Mouse (Mus musculus) kidney, postnatal 14 days (tissue): ENCODE results near the gene Xrcc6.

Experiments
- DNase-seq: peaks from one replicate; pipeline ENCODE4 v3.0.0; 2022; ENCODE audit warnings: mixed read lengths

Gene Xrcc6

DNA sequence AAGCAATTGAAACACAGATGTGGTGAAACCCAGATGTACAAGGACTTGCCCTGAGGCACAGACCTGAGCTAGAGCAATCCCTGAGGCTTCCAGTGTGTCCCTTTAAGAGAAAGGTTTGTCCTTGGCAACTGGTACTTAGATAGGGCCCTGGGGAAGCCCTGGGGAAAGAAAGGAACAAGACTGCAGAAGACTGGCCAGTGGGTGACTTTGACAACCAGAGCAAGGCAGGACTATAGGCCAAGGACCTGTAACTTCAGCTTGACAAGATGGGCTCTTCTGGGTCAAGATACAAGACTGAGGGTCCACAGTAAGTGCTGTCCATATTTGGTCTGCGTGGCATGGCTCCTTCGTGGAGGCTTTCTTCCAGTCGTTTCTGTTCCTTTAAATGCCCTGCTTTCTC, at the start of gene Xrcc6:
TSS of gene Xrcc6 (plus strand) at position 190 of the 400 bp plus-strand sequence.
- no peak for DNase-seq

DNA sequence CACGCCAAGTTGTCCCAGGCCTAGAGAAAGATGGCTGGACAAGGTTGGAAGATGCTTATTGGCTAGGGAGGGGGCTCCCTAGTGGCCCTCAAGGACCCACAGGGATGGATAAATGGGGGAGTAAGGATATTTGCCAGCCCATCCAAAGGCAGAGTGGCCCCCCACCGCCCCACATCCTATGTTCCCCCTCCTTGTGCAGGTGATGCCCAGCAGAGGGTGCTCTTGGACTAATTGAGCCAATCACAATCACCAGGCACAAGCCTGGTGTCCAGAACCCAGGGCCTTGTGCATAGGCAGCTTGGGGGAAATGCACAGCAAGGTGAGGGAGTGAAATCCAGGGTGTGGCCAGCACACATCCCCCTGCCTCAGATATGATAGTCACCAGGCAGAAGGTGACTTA, 49.4 kb upstream of the Xrcc6 start:
- DNase-seq: no peak

DNA sequence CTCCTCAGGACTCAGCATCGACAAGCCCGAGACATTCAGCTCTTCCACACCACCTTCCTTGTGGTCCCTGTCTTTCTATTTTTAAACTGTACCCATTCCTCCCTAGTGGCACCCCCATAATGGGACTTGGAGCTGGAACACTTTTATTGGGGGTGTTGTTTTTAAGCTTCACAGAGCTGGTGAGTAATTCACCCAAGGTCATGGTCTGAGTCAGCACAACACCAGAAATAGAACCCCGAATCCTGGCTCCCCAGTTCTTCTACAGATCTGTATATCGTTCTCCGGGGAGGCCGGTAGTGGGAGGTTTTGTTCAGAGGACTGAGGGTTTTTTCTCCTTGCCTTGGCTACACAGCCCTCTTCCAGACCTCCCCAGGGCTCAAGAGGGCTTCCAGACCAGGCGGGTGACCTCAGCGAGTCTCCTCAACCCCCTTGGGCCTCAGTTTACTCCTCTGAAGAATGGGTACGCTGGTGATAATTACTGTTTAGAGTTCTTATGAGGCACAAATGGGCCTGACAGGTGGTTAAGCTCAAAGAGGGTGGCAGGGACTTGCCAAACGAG, 48.4 kb upstream of the Xrcc6 start:
- no peak for DNase-seq

- no peak for DNase-seq
Observed at GRCm38 (mm10) chr15:81939774-81940173, 47.9 kb upstream of the Xrcc6 start.

DNA sequence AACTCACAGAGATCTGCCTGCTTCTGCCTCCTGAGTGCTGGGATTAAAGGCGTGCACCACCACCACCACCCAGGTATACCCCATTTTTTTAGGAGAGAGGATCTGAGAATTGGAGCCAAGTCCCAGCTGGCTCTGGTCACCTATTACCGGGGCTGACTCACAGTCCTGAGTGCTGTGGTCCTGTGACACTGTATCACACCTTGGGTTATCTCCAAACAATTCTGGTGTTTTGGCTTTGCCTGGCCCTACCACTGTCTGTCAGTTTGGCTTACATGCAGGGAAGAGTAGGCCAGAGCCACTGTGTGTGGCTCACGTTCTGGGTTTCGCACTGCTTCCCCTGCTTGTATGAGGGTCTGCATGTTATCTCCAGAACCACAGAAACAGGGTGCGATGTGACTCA, 47.4 kb upstream of the Xrcc6 start:
- no peak for DNase-seq

DNA sequence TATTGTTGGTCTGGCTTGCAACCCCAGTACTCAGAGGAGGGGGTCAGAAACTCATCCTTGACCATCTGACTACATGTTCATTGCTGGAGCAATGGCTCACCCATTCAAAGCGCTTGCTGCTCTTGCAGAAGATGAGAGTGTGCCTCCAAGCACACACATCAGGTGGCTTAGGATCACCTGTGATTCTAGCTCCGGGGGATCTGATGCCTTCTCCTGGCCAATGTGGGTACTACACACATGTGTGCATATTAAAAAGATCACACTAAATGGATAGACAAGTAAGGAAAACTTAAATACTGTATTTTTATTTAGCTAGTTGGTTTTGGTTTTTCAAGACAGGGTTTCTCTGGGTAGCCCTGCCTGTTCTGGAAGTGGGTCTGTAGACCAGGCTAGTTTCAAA, 46.6 kb upstream of the Xrcc6 start:
- no peak for DNase-seq

DNA sequence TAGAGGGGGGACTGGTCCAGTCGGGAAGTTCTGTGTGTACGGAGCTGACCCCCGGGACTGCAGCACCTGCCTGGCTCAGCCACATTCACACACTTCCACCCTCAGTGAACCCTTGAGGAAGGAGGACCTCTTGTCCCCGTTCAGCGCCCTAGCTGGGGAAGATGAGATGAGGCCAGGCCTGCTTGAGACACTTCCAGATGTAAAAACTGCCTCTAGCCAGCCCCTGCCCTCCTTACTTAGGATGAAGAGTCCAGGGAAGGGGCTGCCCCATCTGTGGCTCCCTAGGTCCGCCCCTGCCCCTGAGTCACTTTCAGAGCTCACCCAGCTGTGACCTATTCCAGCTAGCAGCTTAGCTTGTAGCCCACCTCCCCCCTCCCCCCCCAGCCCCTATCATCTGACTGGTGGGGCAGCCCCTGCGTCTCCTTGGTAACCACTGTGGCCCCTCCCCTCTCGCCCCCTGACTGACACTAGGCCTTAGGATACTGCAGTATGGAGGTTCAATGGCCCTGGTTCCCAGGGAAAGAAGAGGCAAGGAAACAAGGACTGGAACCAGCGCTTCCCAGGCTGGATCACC, 44.4 kb upstream of the Xrcc6 start:
- DNase-seq: no peak

DNA sequence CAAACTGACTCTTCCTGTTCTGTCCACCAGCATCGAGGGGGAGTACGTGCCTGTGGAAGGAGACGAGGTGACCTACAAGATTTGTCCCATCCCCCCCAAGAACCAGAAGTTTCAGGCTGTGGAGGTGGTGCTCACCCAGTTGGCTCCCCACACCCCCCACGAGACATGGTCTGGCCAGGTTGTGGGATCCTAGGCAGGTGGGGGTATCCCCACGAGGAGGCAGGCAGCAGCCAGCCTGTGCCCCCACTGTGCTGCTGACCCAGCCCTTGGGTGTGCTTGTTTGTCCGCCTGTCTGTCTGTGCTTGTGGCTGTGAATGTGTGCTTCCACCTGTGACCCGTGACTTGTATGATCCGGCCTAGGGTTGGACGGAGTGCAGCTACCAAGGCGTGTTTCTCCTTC, 38.6 kb upstream of the Xrcc6 start:
- no peak for DNase-seq

GRCm38 (mm10) chr15:81949476-81950131, 38.0 kb upstream of the Xrcc6 start:
- peak; percentile 48 for DNase-seq

- no peak for DNase-seq
Observed at GRCm38 (mm10) chr15:81950716-81951115, 36.9 kb upstream of the Xrcc6 start.

DNA sequence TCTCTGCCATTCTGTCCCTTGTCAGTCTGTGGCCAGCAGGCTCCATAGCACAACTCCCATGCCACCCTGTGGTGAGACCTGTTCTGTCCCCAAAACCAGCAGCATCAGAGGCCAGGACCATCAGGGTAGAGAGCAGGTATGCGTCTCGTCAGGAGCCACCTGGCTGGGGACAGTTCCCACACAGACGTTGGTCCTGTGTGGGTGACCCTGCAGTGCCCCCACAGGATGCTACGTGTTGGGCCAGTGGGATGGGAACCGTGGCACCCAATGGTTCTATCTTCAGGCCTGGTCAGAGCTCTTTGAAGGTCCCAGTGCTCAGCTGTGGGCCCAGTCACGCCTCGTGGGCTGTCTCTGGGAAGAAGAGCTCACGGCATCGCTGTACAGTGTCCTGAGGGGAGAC, 36.5 kb upstream of the Xrcc6 start:
- DNase-seq: no peak

GRCm38 (mm10) chr15:81952310-81952709, 35.3 kb upstream of the Xrcc6 start:
- DNase-seq: no peak

- DNase-seq: no peak
Observed at GRCm38 (mm10) chr15:81954151-81954583, 33.5 kb upstream of the Xrcc6 start.

DNA sequence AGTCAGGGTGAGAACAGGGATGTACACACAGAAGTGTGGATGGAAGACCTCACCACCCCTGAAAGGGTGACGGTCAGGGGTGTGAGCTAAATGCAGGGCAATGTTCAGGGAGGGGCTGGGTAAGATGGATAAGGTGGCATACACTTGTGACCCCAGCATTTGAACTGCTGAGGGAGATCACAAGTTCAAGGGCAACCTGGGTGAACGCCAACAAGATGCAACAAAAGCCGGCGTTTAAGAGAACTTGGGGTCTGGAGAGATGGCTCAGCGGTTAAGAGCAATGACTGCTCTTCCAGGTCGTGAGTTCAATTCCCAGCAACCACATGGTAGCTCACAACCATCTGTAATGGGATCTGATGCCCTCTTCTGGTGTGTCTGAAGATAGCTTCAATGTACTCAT, 32.9 kb upstream of the Xrcc6 start:
- no peak for DNase-seq

DNA sequence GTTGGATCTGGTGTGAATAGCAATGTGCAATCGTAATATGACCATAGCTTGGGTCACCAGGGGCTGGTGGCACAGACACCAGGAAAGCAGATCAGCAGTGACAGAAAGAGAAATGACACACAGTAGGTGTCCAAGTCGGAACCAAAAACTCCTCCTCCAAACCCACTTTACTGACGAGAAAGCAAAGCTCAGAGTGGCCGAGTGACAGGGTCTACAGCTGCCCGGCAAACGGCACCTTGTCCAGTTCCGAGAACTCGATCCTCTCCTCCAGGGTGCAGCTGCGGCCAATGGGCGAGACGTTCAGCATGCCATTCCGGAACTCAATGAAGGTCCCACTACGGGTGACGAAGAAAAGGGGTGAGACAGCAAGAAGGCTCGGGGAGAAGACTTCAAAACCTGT, 32.2 kb upstream of the Xrcc6 start:
- no peak for DNase-seq

GRCm38 (mm10) chr15:81956457-81956856, 31.2 kb upstream of the Xrcc6 start:
- peak; percentile 41 for DNase-seq

DNA sequence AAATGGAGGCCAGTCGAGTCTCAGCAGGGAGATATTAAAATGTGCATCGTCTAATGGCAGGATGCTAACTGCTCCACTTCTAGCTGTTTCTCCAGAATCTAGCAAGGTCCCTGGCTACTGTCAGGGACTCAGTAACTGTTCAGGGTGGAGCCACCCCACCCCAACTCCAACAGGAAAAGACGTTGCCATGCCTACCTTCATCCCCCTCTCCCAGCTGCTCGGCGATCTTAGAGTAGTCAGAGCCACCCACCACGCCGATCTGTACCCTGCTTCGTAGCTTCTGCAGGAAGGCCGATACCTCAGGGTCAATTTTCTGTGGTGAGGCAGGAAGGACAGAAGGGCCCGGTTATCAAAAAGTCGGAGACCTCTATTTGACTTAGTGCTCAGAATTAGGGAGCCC, 30.0 kb upstream of the Xrcc6 start:
- no peak for DNase-seq

GRCm38 (mm10) chr15:81958906-81959305, 28.7 kb upstream of the Xrcc6 start:
- no peak for DNase-seq

DNA sequence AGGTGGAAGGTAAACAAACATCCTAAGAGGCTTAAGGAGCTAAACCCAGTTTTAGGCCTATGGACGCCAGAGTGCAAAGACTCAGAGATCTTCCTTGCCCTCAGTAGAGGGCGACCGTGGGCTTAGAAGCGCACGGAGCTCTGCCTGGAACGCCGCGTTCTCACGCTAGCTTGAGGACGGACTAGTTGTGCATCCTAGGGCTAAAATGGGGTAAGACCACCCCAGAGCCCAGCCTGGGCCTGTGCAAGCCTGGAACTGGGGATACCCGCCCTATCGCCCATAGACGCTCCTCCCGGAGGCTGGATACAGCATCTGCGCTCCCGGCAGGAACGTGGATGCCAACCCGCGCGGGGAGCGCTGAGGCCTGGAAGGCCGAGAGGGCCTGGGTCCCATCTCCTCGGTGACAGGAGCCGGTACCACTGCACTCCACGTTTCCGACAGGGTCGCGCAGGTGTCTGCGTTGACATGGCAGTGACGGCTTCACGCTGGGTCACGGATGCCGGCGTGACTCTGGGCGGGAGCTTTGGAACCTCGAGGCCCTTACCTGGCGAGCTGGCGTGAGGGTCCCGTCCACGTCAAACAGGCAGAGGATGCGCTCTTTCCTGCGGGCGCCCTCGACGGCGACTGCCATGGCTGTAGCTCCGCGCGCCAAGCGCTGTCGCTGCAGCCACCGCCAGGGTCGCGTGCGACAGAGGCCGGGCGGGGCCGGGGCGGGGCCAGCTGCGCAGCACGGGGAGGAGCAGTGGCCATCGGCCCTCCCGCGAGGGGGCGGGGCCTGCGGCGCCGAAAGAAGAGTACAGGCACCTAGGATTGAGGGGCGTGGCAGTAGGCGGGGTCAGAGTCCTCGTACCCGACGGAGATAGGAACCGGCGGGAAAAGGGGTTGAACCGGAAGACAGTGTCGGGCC, 27.2 kb upstream of the Xrcc6 start, which contains the start of gene Pmm1:
TSS of gene Pmm1 (minus strand) at position 760 of the 907 bp plus-strand sequence.
- peak; percentile 100 for DNase-seq

DNA sequence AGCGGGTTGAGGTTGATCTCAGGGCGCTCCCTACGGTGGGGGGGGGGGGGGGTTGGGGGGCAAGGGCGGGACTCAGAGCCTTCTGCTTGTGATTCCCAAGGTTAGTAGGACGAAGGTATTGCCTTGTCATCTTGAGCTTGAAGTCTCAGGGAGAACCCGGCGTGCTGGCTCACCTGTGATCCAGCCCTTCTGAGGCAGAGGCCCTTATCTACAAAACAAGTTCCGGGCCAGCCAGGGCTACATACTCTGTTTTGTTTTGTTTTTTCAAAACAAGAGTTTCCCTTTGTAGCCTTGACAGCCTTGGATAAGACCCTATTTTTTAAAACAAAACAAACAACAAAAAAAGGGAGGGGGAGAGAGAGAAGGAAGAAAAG, 26.6 kb upstream of the Xrcc6 start:
- DNase-seq: no peak

DNA sequence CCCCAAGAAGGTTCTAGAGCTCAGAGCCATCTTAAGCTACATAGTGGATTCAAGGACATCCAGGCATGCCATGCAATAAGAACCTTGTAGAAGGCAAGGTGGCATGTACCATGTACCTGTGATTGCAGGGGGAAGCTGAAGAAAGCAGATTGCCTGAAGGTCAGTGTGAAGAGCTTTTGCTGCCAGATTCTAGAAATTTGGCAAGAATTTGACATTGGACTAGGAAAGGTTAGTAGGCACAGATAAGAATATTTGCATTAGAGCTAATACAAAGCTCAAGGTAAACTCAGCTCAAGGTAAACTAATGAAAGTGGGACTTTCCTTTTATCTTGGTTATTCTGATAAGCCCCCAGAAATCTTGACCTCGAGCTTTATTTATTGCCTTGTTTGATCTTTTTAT, 23.4 kb upstream of the Xrcc6 start:
- DNase-seq: no peak

DNA sequence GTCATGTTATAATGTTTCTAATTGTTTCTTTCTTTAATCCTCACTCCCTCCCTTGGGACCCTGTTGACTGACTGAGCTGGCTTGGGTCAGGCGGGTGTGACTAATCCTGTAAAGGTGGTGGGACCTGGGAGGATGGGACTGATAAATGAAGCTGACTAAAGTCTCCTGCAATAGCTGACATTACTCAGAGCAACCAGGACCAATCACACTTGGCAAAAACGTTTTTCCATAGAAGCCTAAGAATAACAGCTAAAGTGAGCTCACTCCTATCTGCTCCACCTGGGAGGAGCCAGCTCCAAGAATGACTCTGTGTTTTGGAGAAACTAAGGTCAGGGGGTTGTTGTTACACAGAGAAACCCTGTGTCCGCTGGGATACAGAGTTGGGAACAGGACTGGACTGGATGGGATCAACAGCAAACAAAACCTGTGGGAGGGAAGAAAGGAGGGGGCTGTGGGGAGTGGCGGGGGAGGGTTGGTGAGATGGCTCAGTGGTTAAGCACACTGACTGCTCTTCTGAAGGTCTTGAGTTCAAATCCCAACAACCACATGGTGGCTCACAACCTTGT, 22.6 kb upstream of the Xrcc6 start:
- no peak for DNase-seq
